Mouse (Mus musculus): ENCODE results near the gene Tbpl1. TPM values are rescaled to one million over a fixed set of nuclear protein-coding genes. Genes with fewer than 3 reads are reported as not detected.
A peak's percentile ranks its signal among the peaks of the same experiment; 100 is the strongest.

Gene Tbpl1
- total RNA-seq, 2 experiments from 2014 or later = 61.5 to 69.7 TPM

GRCm38 (mm10) chr10:22714520-22714919 is 17.2 kb downstream of the Tbpl1 start:
- peak in 1 of 2 experiments; percentile 42 for DNase-seq (ENCODE audit: low spot score in 2 of 2)
- intact Hi-C loops (cut with DNase I) = loop anchor here (2.0 kb wide), 1 partner anchor 96 kb away; no protein-coding TSS in a partner anchor

GRCm38 (mm10) chr10:22712955-22713354 is 18.8 kb downstream of the Tbpl1 start:
- intact Hi-C loops (cut with DNase I) = no loop called here
- no peak for DNase-seq (ENCODE audit: low spot score in 2 of 2)

GRCm38 (mm10) chr10:22710173-22710777 is 21.5 kb downstream of the Tbpl1 start:
- DNase-seq (ENCODE audit: low spot score in 2 of 2) = no peak
- intact Hi-C loops (cut with DNase I) = no loop called here

- intact Hi-C loops (cut with DNase I) = no loop called here
- no peak for DNase-seq (ENCODE audit: low spot score in 2 of 2)
Measured at GRCm38 (mm10) chr10:22708190-22708843, 23.4 kb downstream of the Tbpl1 start.

GRCm38 (mm10) chr10:22703844-22704243 is 27.9 kb downstream of the Tbpl1 start:
- intact Hi-C loops (cut with DNase I) = loop anchor here (5.0 kb wide), 1 partner anchor 72 kb away; no protein-coding TSS in a partner anchor
- no peak for DNase-seq (ENCODE audit: low spot score in 2 of 2)

GRCm38 (mm10) chr10:22701485-22702315 is 30.0 kb downstream of the Tbpl1 start:
- intact Hi-C loops (cut with DNase I) = loop anchor here (5.0 kb wide), 1 partner anchor 69 kb away; no protein-coding TSS in a partner anchor
- DNase-seq (ENCODE audit: low spot score in 2 of 2) = no peak

GRCm38 (mm10) chr10:22700773-22701172 is 31.0 kb downstream of the Tbpl1 start:
- no peak for DNase-seq (ENCODE audit: low spot score in 2 of 2)
- intact Hi-C loops (cut with DNase I) = loop anchor here (5.0 kb wide), 1 partner anchor 68 kb away; no protein-coding TSS in a partner anchor

GRCm38 (mm10) chr10:22699487-22700335 is 32.0 kb downstream of the Tbpl1 start:
- DNase-seq (ENCODE audit: low spot score in 2 of 2) = peak in 1 of 2 experiments; percentile 31
- intact Hi-C loops (cut with DNase I) = loop anchor here (5.0 kb wide), 2 partner anchors 37 to 67 kb away; no protein-coding TSS in a partner anchor

- no peak for DNase-seq (ENCODE audit: low spot score in 2 of 2)
- intact Hi-C loops (cut with DNase I) = loop anchor here (5.0 kb wide), 1 partner anchor 36 kb away; no protein-coding TSS in a partner anchor
Measured at GRCm38 (mm10) chr10:22698158-22698953, 33.4 kb downstream of the Tbpl1 start.

- DNase-seq (ENCODE audit: low spot score in 2 of 2) = no peak
- intact Hi-C loops (cut with DNase I) = loop anchor here (5.0 kb wide), 1 partner anchor 35 kb away; no protein-coding TSS in a partner anchor
Measured at GRCm38 (mm10) chr10:22696864-22697263, 34.9 kb downstream of the Tbpl1 start.

GRCm38 (mm10) chr10:22696236-22696635 is 35.5 kb downstream of the Tbpl1 start:
- intact Hi-C loops (cut with DNase I) = loop anchor here (5.0 kb wide), 1 partner anchor 34 kb away; no protein-coding TSS in a partner anchor
- no peak for DNase-seq (ENCODE audit: low spot score in 2 of 2)

- intact Hi-C loops (cut with DNase I) = no loop called here
- no peak for DNase-seq (ENCODE audit: low spot score in 2 of 2)
Measured at GRCm38 (mm10) chr10:22675848-22676630, 55.7 kb downstream of the Tbpl1 start.

- DNase-seq (ENCODE audit: low spot score in 2 of 2) = no peak
- intact Hi-C loops (cut with DNase I) = no loop called here
Measured at GRCm38 (mm10) chr10:22674176-22674575, 57.6 kb downstream of the Tbpl1 start.

GRCm38 (mm10) chr10:22668509-22668908 is 63.2 kb downstream of the Tbpl1 start:
- no peak for DNase-seq (ENCODE audit: low spot score in 2 of 2)
- intact Hi-C loops (cut with DNase I) = no loop called here

GRCm38 (mm10) chr10:22660286-22661000 is 71.3 kb downstream of the Tbpl1 start:
- DNase-seq (ENCODE audit: low spot score in 2 of 2) = no peak
- intact Hi-C loops (cut with DNase I) = loop anchor here (5.0 kb wide), 1 partner anchor 37 kb away; no protein-coding TSS in a partner anchor

GRCm38 (mm10) chr10:22659386-22659725 is 72.4 kb downstream of the Tbpl1 start:
- intact Hi-C loops (cut with DNase I) = no loop called here
- DNase-seq (ENCODE audit: low spot score in 2 of 2) = no peak

Measured in left cerebral cortex, postnatal 36 days (tissue).